Mouse (Mus musculus) frontal cortex, adult 2 months (tissue): Measurements from ENCODE around the gene Rcbtb2. TPM values are rescaled to one million over a fixed set of nuclear protein-coding genes. Genes with fewer than 3 reads are reported as not detected.
"Not testable (repeated sequence)": the region's sequence is repeated elsewhere in the genome, so short reads cannot be mapped to it uniquely, and the experiment has no call there.

Experiments
- DNase-seq, 2 experiments: peaks; one replicate each; pipeline ENCODE4 v3.0.0; 2022; ENCODE audit warnings: low spot score in 1 of 2; ENCODE audit errors: extremely low spot score in 1 of 2
- polyA plus RNA-seq: library from polyadenylated mRNA; depleted of rRNA; stranded (reverse); fragments of >200 nt; gene quantifications from 2 replicates; pipeline ENCODE4 v1.2.3, GENCODE M21; 2012

Gene Rcbtb2
- polyA plus RNA-seq, 1 experiment = 28.1 TPM

DNA sequence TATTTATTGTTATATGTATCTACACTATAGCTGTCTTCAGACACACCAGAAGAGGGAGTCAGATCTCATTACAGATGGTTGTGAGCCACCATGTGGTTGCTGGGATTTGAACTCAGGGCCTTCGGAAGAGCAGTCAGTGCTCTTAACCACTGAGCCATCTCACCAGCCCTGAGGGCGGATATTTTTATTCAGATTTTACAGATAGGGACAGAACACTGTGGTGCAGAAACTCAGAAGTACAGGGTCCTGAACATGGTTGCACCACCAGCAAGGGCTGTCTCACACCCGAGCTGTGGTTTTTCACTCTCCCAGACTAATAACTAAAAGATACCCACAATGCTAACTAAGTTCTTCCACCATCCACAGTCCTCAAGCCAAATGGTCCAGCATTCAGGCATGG, 7.9 kb upstream of the Rcbtb2 start:
- not testable (repeated sequence) for DNase-seq

- no peak for DNase-seq
These were observed 6.5 kb upstream of the Rcbtb2 start for GRCm38 (mm10) chr14:73116301-73116700.

- DNase-seq = peak; percentile 34 to 67
These were observed 5.9 kb upstream of the Rcbtb2 start for GRCm38 (mm10) chr14:73116938-73117337.

DNA sequence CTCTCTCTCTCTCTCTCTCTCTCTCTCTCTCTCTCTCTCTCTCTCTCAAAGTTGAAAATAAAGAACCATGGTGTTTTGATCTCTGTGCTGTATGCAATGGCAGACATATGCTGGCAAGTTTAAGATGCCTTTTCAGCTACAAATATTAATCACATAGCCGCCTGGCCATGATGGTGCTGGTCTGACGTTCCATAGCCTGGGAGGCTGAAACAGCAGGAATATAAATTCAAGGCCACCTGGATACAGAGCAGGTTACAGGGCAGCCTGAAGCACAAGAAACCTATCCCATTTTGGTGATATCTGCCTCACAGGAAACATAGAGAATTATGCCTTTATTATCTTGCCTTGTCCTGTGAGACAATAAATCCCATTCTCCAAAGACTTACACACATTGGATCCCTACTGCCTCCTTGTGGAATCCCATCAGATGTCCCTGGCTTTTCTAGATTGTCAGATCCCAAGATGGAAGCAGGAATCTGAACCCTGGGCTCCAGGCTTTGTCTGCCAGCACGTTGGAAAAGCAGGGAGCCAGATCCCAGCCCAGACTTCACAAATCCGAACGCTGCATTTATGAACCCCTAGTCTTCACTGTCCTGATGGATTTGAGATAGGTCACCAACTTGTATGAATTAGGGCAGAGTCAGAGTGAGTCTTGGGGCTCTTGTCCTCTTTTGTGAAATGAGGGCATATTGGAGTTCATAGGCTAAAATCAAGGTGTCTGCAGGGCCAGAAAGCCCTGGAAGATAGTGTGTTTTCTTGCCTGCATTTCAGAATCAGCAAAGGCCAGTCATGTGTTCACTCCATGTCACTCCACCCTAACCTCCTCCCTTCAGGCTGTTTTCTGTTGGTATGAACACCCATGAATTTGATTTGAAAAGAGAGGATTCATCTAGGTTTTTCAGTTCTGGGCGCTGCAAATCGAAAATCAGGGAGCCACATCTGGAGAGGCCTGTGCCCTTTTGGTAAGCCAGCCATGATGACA, 5.1 kb upstream of the Rcbtb2 start:
- no peak for DNase-seq

GRCm38 (mm10) chr14:73118482-73119347, 4.1 kb upstream of the Rcbtb2 start:
- DNase-seq = no peak

DNA sequence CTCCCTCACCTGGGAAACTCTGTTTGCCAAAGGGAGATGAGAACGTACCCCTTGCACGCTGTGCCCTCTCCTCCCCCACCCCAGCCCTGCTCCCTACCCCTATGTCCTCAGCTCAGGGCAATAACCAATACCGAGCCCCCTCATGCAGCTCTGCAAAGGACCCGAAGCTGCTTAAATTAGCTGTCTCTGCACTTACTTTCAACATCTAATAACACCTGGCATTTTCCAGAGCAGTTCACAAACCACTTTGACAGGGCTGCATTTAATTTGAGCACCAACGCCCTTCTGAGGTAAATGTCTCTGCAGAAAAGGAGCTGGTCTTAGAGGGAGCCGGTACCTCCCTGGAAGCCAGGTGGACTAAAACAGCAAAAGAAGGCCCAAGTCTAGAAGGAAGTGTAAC, 3.4 kb upstream of the Rcbtb2 start:
- DNase-seq = no peak

DNA sequence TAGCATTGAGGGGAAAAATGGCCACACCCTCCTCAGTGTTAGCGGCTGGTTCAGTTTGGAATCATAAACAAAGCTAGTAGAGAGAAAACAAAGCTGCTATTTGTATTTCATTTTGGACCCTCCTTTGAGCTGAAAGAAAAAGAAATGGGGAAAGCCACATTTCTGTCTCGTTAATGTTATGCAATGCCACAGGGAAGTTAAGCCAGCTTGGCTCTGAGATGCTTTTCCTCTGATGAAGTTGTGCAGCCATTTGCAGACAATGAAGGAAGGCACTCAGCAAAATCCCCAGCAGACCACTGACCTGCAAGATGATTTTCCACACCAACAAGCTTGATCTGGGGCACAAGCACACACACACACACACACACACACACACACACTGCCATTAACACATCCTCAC, 2.9 kb upstream of the Rcbtb2 start:
- DNase-seq = no peak

DNA sequence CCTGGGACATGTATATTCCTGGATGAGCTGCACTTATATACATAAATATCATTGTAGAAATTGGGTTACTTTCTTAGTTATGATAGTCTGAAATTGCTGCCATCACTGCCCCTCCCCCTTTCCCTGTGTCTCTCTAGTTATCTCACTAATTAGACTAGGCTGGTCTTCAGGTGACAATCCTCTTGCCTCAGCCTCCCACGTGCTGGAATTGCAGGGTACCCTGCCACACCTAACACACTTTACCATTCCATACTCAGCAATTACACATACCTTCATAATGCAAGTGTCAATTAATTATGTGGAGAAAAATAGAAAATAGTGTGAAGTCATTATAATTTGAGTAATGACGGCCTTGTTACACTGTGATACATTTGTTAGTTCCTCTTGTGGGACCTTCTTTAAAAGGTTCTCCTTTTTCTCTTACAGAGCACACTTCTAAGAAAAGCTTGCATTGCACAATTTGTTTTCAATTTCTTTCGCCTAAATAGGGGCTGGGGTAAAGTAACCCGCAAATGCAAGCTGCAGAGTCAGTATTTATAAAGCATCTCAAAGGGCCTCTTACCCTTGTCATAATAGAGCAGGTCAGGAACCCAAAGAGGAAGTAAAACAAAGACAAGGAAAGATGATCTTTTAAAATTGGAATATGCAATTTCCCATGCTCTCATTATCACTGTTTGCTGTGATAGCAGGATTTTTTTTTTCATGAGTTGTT, 470 bp upstream of the Rcbtb2 start:
- no peak for DNase-seq

DNA sequence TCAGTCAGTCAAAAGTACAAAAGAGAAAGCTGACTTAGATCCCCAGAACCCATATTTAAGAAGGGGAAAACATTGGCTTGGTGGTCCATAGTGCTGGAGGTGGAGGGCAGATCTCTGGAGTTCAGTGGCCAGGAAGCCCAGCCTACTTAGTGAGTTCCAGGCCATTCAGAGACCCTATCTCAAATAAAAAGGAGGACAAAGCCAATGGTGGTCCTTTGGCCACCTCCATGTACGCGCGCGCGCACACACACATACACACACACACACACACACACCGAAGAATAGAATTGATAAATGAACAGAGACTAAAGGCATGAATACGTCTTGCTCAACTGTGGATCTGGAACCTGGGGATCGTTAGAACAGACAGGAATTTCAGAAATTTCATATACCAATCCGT, 544 bp downstream of the Rcbtb2 start:
- no peak for DNase-seq

- DNase-seq = no peak
These were observed 949 bp downstream of the Rcbtb2 start for GRCm38 (mm10) chr14:73123786-73124185.

DNA sequence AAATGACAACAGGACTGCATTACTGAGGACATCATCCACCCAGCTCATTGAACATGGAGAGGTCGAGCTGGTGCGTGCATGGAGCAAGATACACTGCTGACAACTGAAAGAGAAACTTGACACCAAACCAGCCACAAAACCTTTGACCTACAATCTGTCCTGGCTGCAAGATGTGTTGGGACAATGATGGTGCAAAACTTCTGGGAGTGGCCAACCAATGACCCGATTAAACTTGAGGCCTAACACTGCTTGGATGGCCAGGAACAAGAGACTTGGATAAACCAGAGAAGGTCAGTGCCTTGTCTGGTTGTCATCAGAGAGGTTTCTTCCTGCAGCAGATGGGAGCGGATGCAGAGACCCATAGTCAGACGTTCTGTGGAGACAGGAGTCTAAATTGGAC, 7.7 kb downstream of the Rcbtb2 start:
- no peak for DNase-seq

- DNase-seq = no peak
These were observed 9.1 kb downstream of the Rcbtb2 start for GRCm38 (mm10) chr14:73131856-73132410.

GRCm38 (mm10) chr14:73132731-73133130, 9.9 kb downstream of the Rcbtb2 start:
- DNase-seq = no peak

DNA sequence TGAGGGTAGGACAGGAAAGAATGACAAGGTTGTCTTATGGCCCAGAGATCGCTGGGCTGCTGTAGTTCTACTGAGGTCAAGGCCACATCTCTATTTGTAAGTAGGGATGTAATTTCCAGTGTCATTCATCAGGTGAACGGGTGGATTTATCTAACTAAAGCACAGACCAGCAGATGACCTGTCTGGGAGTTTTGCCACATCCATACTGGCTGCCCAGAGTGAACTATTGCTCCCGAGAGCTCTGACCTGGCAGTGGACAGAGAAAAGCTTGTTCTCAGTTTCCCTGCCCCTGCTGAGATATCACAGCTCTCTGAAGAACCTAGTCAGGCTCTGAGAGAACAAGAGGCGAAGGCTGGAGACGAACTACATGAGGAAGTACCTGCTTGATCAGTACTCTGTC, 14.4 kb downstream of the Rcbtb2 start:
- DNase-seq = no peak

GRCm38 (mm10) chr14:73138483-73138882, 15.6 kb downstream of the Rcbtb2 start:
- no peak for DNase-seq

GRCm38 (mm10) chr14:73139866-73140265, 17.0 kb downstream of the Rcbtb2 start:
- no peak for DNase-seq

DNA sequence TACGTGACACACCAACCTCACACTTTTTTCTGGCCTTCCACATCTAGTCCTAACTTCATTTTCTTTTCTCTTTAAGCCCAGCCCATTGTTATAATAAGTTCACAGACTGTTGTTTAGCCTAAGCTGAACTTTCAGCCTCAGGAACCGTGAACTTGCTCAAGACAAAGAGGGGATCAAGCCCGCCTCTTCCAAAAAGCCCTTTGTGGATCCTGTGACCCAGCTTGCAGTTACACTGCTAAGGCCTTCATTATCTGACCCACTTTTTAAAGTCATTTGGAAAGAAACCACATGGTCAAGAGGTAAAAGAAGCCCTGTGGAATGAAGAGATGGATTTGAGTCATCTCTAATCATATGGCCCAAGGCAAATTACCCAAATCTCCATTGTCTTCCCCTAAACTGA, 19.0 kb downstream of the Rcbtb2 start:
- no peak for DNase-seq

DNA sequence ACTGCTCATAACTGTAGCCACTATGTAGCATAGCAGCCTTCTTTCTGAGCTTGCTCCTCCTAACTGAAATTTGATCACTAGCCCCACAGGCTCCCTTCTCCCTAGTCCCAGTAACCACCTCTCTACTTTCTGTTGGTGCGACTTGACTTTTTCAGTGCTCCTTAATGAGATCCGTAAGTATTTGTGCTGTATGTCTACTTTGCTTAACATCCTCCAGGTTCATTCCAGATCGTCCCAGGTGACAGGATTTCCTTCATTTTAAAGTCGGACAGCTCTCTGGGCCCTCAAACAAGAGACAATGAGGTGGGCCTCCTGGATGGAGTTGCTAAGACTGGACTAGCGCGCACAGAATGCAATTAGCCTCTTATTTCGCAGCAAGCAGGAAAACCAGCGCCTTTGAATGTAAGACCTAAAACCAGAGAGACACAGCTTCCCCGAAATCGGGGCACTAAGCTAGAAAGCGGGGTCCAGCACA, 19.6 kb downstream of the Rcbtb2 start:
- peak in 1 of 2 experiments; percentile 33 for DNase-seq

DNA sequence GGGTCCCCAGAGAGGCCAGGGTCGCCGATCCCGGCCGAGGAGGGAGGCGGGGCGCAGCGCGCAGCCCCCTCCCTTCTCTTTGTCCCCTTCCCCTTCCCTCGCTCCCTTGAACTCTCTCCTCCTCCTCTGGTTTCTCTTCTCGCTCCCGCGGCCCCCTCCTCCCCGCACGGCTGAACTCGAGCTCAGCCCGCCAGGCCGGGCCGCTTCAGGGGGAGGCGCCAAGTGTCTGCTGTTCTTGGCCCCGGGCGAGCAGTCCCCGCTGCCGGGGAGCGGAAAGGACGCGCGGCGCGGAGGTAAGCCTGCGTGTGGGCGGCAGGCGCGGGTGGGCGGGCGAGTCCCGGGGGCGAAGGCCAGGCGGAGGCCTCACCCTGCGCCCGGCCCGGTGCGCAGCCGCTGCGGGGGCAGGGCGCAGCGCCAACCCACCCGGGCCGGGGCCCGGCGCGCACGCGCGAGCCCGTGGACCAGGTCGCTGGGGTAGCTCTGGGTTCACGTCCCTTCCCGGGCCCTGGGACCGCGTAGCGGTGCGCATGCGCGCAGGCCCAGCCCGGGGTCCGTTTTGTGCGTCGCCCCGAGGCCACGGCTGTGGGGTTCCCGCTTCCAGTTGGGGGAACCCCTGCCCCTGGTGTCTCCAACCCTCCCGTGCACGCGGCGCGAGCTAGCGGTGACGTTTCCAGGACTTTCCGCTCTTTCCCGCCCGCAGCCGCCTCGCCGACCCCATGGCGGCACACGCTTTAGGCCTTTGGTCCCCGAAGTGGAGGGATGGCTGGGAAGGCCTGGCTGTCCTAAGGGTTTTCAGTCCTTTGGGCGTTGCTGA, 20.3 kb downstream of the Rcbtb2 start:
- DNase-seq = peak; percentile 36 to 80
